Mouse (Mus musculus): ENCODE data around the gene Parp4. TPM values are rescaled to one million over a fixed set of nuclear protein-coding genes. Genes with fewer than 3 reads are reported as not detected.

The Parp4 gene
- total RNA-seq, 2 experiments from 2014 or later: 9.5 to 10.5 TPM

GRCm38 (mm10) chr14:56602069-56602468 lies 26.6 kb downstream of the Parp4 start:
- intact Hi-C loops (cut with DNase I; ENCODE audit: low total_unique reads): no loop called here
- no peak for DNase-seq

- intact Hi-C loops (cut with DNase I; ENCODE audit: low total_unique reads): no loop called here
- no peak for DNase-seq
These were observed 29.0 kb downstream of the Parp4 start for GRCm38 (mm10) chr14:56604438-56604837.

- DNase-seq: no peak
- intact Hi-C loops (cut with DNase I; ENCODE audit: low total_unique reads): no loop called here
These were observed 29.7 kb downstream of the Parp4 start for GRCm38 (mm10) chr14:56605136-56605535.

- intact Hi-C loops (cut with DNase I; ENCODE audit: low total_unique reads): no loop called here
- no peak for DNase-seq
These were observed 37.8 kb downstream of the Parp4 start for GRCm38 (mm10) chr14:56613212-56613611.

- no peak for DNase-seq
- intact Hi-C loops (cut with DNase I; ENCODE audit: low total_unique reads): no loop called here
These were observed 42.1 kb downstream of the Parp4 start for GRCm38 (mm10) chr14:56617470-56617869.

GRCm38 (mm10) chr14:56620425-56620824 lies 45.0 kb downstream of the Parp4 start:
- intact Hi-C loops (cut with DNase I; ENCODE audit: low total_unique reads): no loop called here
- DNase-seq: no peak

GRCm38 (mm10) chr14:56626202-56626601 lies 50.8 kb downstream of the Parp4 start:
- intact Hi-C loops (cut with DNase I; ENCODE audit: low total_unique reads): no loop called here
- no peak for DNase-seq

- intact Hi-C loops (cut with DNase I; ENCODE audit: low total_unique reads): no loop called here
- DNase-seq: no peak
These were observed 52.9 kb downstream of the Parp4 start for GRCm38 (mm10) chr14:56628336-56628735.

- no peak for DNase-seq
- intact Hi-C loops (cut with DNase I; ENCODE audit: low total_unique reads): no loop called here
These were observed 55.7 kb downstream of the Parp4 start for GRCm38 (mm10) chr14:56631109-56631508.

GRCm38 (mm10) chr14:56647206-56647605 lies 71.8 kb downstream of the Parp4 start:
- intact Hi-C loops (cut with DNase I; ENCODE audit: low total_unique reads): no loop called here
- no peak for DNase-seq

- DNase-seq: no peak
- intact Hi-C loops (cut with DNase I; ENCODE audit: low total_unique reads): no loop called here
These were observed 74.0 kb downstream of the Parp4 start for GRCm38 (mm10) chr14:56649448-56649847.

GRCm38 (mm10) chr14:56665651-56666050 lies 90.2 kb downstream of the Parp4 start:
- no peak for DNase-seq
- intact Hi-C loops (cut with DNase I; ENCODE audit: low total_unique reads): no loop called here

- intact Hi-C loops (cut with DNase I; ENCODE audit: low total_unique reads): no loop called here
These were observed 91.5 kb downstream of the Parp4 start for GRCm38 (mm10) chr14:56666909-56667308.

GRCm38 (mm10) chr14:56667969-56668802 lies 92.8 kb downstream of the Parp4 start, which contains the start of gene Mphosph8:
Mphosph8 (plus strand) TSS chr14:56668248.
- intact Hi-C loops (cut with DNase I; ENCODE audit: low total_unique reads): no loop called here
- DNase-seq: peak; percentile 99

More at GRCm38 (mm10) chr14:56666909-56667308, 91.5 kb downstream of the Parp4 start:
- DNase-seq: no peak

- intact Hi-C loops (cut with DNase I; ENCODE audit: low total_unique reads): no loop called here
- no peak for DNase-seq
These were observed 93.7 kb downstream of the Parp4 start for GRCm38 (mm10) chr14:56669046-56669620.

GRCm38 (mm10) chr14:56685426-56685825 lies 110.0 kb downstream of the Parp4 start:
- intact Hi-C loops (cut with DNase I; ENCODE audit: low total_unique reads): no loop called here
- DNase-seq: no peak

GRCm38 (mm10) chr14:56689116-56689515 lies 113.7 kb downstream of the Parp4 start:
- intact Hi-C loops (cut with DNase I; ENCODE audit: low total_unique reads): no loop called here
- no peak for DNase-seq

GRCm38 (mm10) chr14:56689766-56690165 lies 114.3 kb downstream of the Parp4 start:
- no peak for DNase-seq
- intact Hi-C loops (cut with DNase I; ENCODE audit: low total_unique reads): loop anchor here (10.0 kb wide), 1 partner anchor 105 kb away; no protein-coding TSS in a partner anchor

GRCm38 (mm10) chr14:56695495-56695894 lies 120.1 kb downstream of the Parp4 start:
- intact Hi-C loops (cut with DNase I; ENCODE audit: low total_unique reads): loop anchor here (10.0 kb wide), 1 partner anchor 99 kb away; no protein-coding TSS in a partner anchor
- no peak for DNase-seq

GRCm38 (mm10) chr14:56697836-56698235 lies 122.4 kb downstream of the Parp4 start:
- intact Hi-C loops (cut with DNase I; ENCODE audit: low total_unique reads): loop anchor here (10.0 kb wide), 1 partner anchor 97 kb away; no protein-coding TSS in a partner anchor
- DNase-seq: no peak

- intact Hi-C loops (cut with DNase I; ENCODE audit: low total_unique reads): no loop called here
- no peak for DNase-seq
These were observed 127.2 kb downstream of the Parp4 start for GRCm38 (mm10) chr14:56702644-56703043.
